Mouse (Mus musculus): ENCODE measurements around the gene Smc6. TPM values are rescaled to one million over a fixed set of nuclear protein-coding genes. Genes with fewer than 3 reads are reported as not detected.
A peak's percentile ranks its signal among the peaks of the same experiment; 100 is the strongest.

The Smc6 gene
- total and polyA plus RNA-seq, 3 experiments = 47.9 to 84.4 (median 50.1) TPM

GRCm38 (mm10) chr12:11264895-11265294 lies 791 bp upstream of the Smc6 start:
- peak overlapping the region; percentile 54 for H3K9ac ChIP-seq (ENCODE audit: insufficient read depth, low read depth)
- no peaks in the 10 kb centered on the region for H3K27me3 ChIP-seq (replicated peaks)
- H3K79me2 ChIP-seq (replicated peaks; ENCODE audit: control insufficient read depth, extremely low read depth, insufficient read depth, poor library complexity, severe bottlenecking) = peaks cover 47% of the 10 kb centered on the region
- H3K4me3 ChIP-seq (replicated peaks in 1 of 3; ENCODE audit: low read depth in 2 of 3, low read length in 2 of 3, poor library complexity in 1 of 3) = peak overlapping the region; percentile 74 to 92 (median 89)
- peaks cover 0 to 28% of the 10 kb centered on the region in 2 experiments; a peak in 2 of 4 replicates for H3K4me1 ChIP-seq (ENCODE audit: control insufficient read depth in 1 of 2, insufficient read depth in 2 of 2)
- H3K36me3 ChIP-seq (replicated peaks in 1 of 2; ENCODE audit: control insufficient read depth in 1 of 2, insufficient read depth in 1 of 2, low read length in 1 of 2) = peaks cover 0 to 14% of the 10 kb centered on the region in 2 experiments
- H3K4me2 ChIP-seq (ENCODE audit: insufficient read depth, low read depth, poor library complexity, severe bottlenecking) = peak overlapping the region; percentile 99
- peak; percentile 22 for DNase-seq (ENCODE audit: extremely low read depth)
- no peak for TF ChIP-seq JUND (conservative IDR thresholded peaks at IDR 0.05; ENCODE audit: low read depth, low read length)
- no peak for TF ChIP-seq MEF2A (IDR thresholded peaks at IDR 0.05; ENCODE audit: borderline replicate concordance, low read depth, low read length)
- no peak for TF ChIP-seq USF1 (IDR thresholded peaks at IDR 0.05; ENCODE audit: low read depth, low read length)
- no peak for TF ChIP-seq NRF1 (IDR thresholded peaks at IDR 0.05; ENCODE audit: low read depth, low read length)
- no peak for TF ChIP-seq GABPA (IDR thresholded peaks at IDR 0.05; ENCODE audit: insufficient replicate concordance, low read depth, low read length)
- TF ChIP-seq CTCF (conservative IDR thresholded peaks at IDR 0.05 in 1 of 2, IDR thresholded peaks at IDR 0.05 in 1 of 2; ENCODE audit: low read depth in 2 of 2, low read length in 2 of 2) = no peak
- TF ChIP-seq ETS1 (conservative IDR thresholded peaks at IDR 0.05; ENCODE audit: low read depth, low read length) = no peak
- TF ChIP-seq NELFE (IDR thresholded peaks at IDR 0.05; ENCODE audit: low read depth, low read length) = no peak
- no peak for TF ChIP-seq ZNF384 (IDR thresholded peaks at IDR 0.05; ENCODE audit: low read depth, low read length)
- TF ChIP-seq ZMIZ1 (IDR thresholded peaks at IDR 0.05; ENCODE audit: low read depth, low read length) = no peak
- TF ChIP-seq EP300 (IDR thresholded peaks at IDR 0.05; ENCODE audit: low read length) = no peak
- TF ChIP-seq PAX5 (IDR thresholded peaks at IDR 0.05; ENCODE audit: low read length) = no peak
- TF ChIP-seq MXI1 (IDR thresholded peaks at IDR 0.05; ENCODE audit: low read depth, low read length) = no peak
- TF ChIP-seq ZC3H11A (IDR thresholded peaks at IDR 0.05; ENCODE audit: low read depth, low read length) = no peak
- dilution Hi-C loops (cut with MboI; ENCODE audit: extremely low pct_ligation_motif_present, extremely low pct_unique_long_range_greater_than_20kb, low sequenced_read_pairs) (no loop called here), in situ Hi-C loops (cut with MboI; ENCODE audit: low pct_ligation_motif_present, low pct_unique_long_range_greater_than_20kb, low sequenced_read_pairs) (loop anchor here (10.0 kb wide), 1 partner anchor 60 kb away; the partner anchor contains the start of gene Msgn1)
- H3K27ac ChIP-seq (ENCODE audit: insufficient read depth, low read depth) = peak overlapping the region; percentile 30; the same call in 1 of the 2 replicates
- no peaks in the 10 kb centered on the region for H3K9me3 ChIP-seq (replicated peaks; ENCODE audit: low read length)

- peaks cover 0 to 33% of the 10 kb centered on the region in 2 experiments; a peak in 2 of 4 replicates for H3K4me1 ChIP-seq (ENCODE audit: control insufficient read depth in 1 of 2, insufficient read depth in 2 of 2)
- TF ChIP-seq POLR2AphosphoS2 (IDR thresholded peaks at IDR 0.05; ENCODE audit: low read depth, low read length) (no peak), MAX (IDR thresholded peaks at IDR 0.05; ENCODE audit: low read length) (0 out of 2 replicates have a peak, but pooled peaks have one; percentile 22), MAZ (IDR thresholded peaks at IDR 0.05; ENCODE audit: low read depth, low read length) (0 out of 2 replicates have a peak, but pooled peaks have one; percentile 28), MYC (IDR thresholded peaks at IDR 0.05; ENCODE audit: low read depth, low read length) (0 out of 2 replicates have a peak, but pooled peaks have one; percentile 36), NRF1 (IDR thresholded peaks at IDR 0.05; ENCODE audit: low read depth, low read length) (no peak), UBTF (IDR thresholded peaks at IDR 0.05; ENCODE audit: low read depth, low read length) (0 out of 2 replicates have a peak, but pooled peaks have one; percentile 30), GABPA (IDR thresholded peaks at IDR 0.05; ENCODE audit: insufficient replicate concordance, low read depth, low read length) (no peak), JUN (IDR thresholded peaks at IDR 0.05; ENCODE audit: insufficient read depth, low read depth, low read length) (no peak), ELF1 (IDR thresholded peaks at IDR 0.05; ENCODE audit: low read depth, low read length) (no peak)
- peaks cover 54% of the 10 kb centered on the region for H3K79me2 ChIP-seq (replicated peaks; ENCODE audit: control insufficient read depth, extremely low read depth, insufficient read depth, poor library complexity, severe bottlenecking)
- DNase-seq (ENCODE audit: extremely low read depth) = peak; percentile 18
- peak overlapping the region; percentile 93 for H3K9ac ChIP-seq (ENCODE audit: insufficient read depth, low read depth)
- H3K36me3 ChIP-seq (replicated peaks in 1 of 2; ENCODE audit: control insufficient read depth in 1 of 2, insufficient read depth in 1 of 2, low read length in 1 of 2) = peaks cover 0 to 7% of the 10 kb centered on the region in 2 experiments
- H3K9me3 ChIP-seq (replicated peaks; ENCODE audit: low read length) = no peaks in the 10 kb centered on the region
- in situ Hi-C loops (cut with MboI; ENCODE audit: low pct_ligation_motif_present, low pct_unique_long_range_greater_than_20kb, low sequenced_read_pairs) (loop anchor here (10.0 kb wide), 1 partner anchor 62 kb away; the partner anchor contains the start of gene Msgn1), dilution Hi-C loops (cut with MboI; ENCODE audit: extremely low pct_ligation_motif_present, extremely low pct_unique_long_range_greater_than_20kb, low sequenced_read_pairs) (no loop called here)
- H3K27me3 ChIP-seq (replicated peaks) = no peaks in the 10 kb centered on the region
- peak overlapping the region; percentile 88 to 98 (median 89) for H3K4me3 ChIP-seq (replicated peaks in 1 of 3; ENCODE audit: low read depth in 2 of 3, low read length in 2 of 3, poor library complexity in 1 of 3)
- H3K4me2 ChIP-seq (ENCODE audit: insufficient read depth, low read depth, poor library complexity, severe bottlenecking) = peak overlapping the region; percentile 95; the same call in 1 of the 2 replicates
- H3K27ac ChIP-seq (ENCODE audit: insufficient read depth, low read depth) = peak overlapping the region; percentile 67
Measured at GRCm38 (mm10) chr12:11266282-11266985, 748 bp downstream of the Smc6 start.
